Mouse (Mus musculus): ENCODE measurements at regions not wholly inside any gene's neighbourhood (a gene's known extent, or its start where the extent isn't known, plus 50 kb on each side); places are given as distances from the start of the nearest gene placed in this dataset.
A peak's percentile ranks its signal among the peaks of the same experiment; 100 is the strongest.

- Histone ChIP-seq H3K4me1 (ENCODE audit: control insufficient read depth, insufficient read depth, low read length) (no peaks in the 10 kb centered on the region; the same call in 1 of the 2 replicates), H3K27ac (ENCODE audit: control insufficient read depth, insufficient read depth, low read depth, low read length, poor library complexity) (no peak overlapping the region), H3K4me3 (replicated peaks; ENCODE audit: control insufficient read depth, low read depth, low read length) (no peak overlapping the region)
- 76% methylated on average over 3 of the region's 3 CpGs for WGBS
- TF ChIP-seq CTCF (IDR thresholded peaks at IDR 0.05; ENCODE audit: control insufficient read depth, insufficient read depth, low read length) (no peak), POLR2A (IDR thresholded peaks at IDR 0.05; ENCODE audit: borderline replicate concordance, control insufficient read depth, low read depth, low read length) (no peak)
Observed at GRCm38 (mm10) chr1:193672681-193673080, 302.6 kb upstream of the Camk1g start.

DNA sequence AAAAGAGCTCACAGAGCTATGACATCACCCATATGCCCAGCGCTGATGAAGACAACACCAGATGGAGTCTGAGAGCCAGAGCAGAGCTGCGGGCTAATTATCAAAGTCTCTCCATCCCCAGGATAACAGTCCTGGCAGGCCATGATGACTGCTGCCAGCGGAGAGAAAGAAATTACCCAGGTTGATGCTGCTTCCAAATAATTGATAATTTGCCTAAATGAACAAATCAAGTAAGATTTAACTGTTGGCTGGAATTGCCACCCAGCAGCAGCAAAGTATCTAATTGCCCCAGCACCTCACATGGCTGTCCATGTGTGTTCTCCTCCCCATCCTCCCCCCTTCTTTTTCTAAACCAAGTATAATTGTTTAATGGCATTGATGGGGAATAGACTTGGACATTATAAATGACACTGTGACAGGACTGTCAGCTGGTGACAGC, 301.7 kb upstream of the Camk1g start:
- H3K4me1 ChIP-seq (ENCODE audit: control insufficient read depth, insufficient read depth, low read length) = peaks cover 1% of the 10 kb centered on the region; the same call in 1 of the 2 replicates
- 55% methylated on average over 3 of the region's 3 CpGs for WGBS

GRCm38 (mm10) chr1:193671046-193671445, 300.9 kb upstream of the Camk1g start:
- H3K4me3 ChIP-seq (replicated peaks; ENCODE audit: control insufficient read depth, low read depth, low read length) = no peak overlapping the region
- H3K4me1 ChIP-seq (ENCODE audit: control insufficient read depth, insufficient read depth, low read length) = peaks cover 1% of the 10 kb centered on the region; the same call in 1 of the 2 replicates
- 72% methylated on average over 1 of the region's 1 CpGs for WGBS
- no peak overlapping the region for H3K27ac ChIP-seq (ENCODE audit: control insufficient read depth, insufficient read depth, low read depth, low read length, poor library complexity)
- no peak for TF ChIP-seq POLR2A (IDR thresholded peaks at IDR 0.05; ENCODE audit: borderline replicate concordance, control insufficient read depth, low read depth, low read length)
- TF ChIP-seq CTCF (IDR thresholded peaks at IDR 0.05; ENCODE audit: control insufficient read depth, insufficient read depth, low read length) = no peak

More for the DNA sequence above, 301.7 kb upstream of the Camk1g start:
- TF ChIP-seq CTCF (IDR thresholded peaks at IDR 0.05; ENCODE audit: control insufficient read depth, insufficient read depth, low read length) = no peak
- TF ChIP-seq POLR2A (IDR thresholded peaks at IDR 0.05; ENCODE audit: borderline replicate concordance, control insufficient read depth, low read depth, low read length) = no peak
- Histone ChIP-seq H3K27ac (ENCODE audit: control insufficient read depth, insufficient read depth, low read depth, low read length, poor library complexity) (no peak overlapping the region), H3K4me3 (replicated peaks; ENCODE audit: control insufficient read depth, low read depth, low read length) (no peak overlapping the region)

DNA sequence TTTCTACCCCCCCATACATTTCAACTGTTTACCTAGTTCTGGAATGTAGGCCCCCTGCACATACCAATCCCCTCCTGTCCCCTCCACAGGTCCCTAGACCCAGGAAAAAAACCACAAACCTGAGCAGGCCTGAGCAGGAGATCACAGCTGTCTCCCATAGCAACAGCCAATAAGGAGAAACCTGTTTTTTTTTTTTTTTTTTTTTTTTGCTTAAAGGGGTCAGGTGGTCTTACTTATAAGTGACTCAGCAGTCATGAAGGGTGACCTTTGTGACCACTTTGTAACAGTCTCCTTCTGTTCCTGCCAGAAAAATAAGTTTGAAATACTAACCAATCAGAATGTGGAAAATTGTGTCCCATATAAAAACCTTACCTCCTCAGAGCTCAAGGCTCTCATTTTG, 299.9 kb upstream of the Camk1g start:
- no peak overlapping the region for H3K4me3 ChIP-seq (replicated peaks; ENCODE audit: control insufficient read depth, low read depth, low read length)
- TF ChIP-seq POLR2A (IDR thresholded peaks at IDR 0.05; ENCODE audit: borderline replicate concordance, control insufficient read depth, low read depth, low read length) = no peak
- peaks cover 4% of the 10 kb centered on the region for H3K4me1 ChIP-seq (ENCODE audit: control insufficient read depth, insufficient read depth, low read length)
- H3K27ac ChIP-seq (ENCODE audit: control insufficient read depth, insufficient read depth, low read depth, low read length, poor library complexity) = no peak overlapping the region

DNA sequence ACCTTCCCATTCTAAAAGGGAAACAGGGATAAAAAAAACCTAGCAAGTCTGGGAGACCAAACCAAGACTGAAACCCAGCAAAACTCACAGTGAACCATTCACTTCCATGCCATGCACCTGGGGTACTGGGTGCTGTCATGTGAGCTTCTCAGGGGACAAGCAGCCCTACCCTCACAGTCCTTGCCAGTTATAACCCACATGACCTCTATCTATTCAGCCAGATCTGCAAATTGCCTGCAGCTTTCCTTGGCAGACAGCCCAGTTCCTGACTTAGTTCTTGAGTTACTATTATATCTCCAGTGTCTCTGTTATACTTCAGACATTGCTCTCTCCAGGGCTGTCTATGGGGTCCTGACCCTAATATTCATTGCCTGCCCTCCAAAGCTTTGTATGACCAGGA, 298.7 kb upstream of the Camk1g start:
- H3K27ac ChIP-seq (ENCODE audit: control insufficient read depth, insufficient read depth, low read depth, low read length, poor library complexity) = peak overlapping the region; percentile 50; the same call in 1 of the 2 replicates
- H3K4me1 ChIP-seq (ENCODE audit: control insufficient read depth, insufficient read depth, low read length) = peaks cover 6% of the 10 kb centered on the region

DNA sequence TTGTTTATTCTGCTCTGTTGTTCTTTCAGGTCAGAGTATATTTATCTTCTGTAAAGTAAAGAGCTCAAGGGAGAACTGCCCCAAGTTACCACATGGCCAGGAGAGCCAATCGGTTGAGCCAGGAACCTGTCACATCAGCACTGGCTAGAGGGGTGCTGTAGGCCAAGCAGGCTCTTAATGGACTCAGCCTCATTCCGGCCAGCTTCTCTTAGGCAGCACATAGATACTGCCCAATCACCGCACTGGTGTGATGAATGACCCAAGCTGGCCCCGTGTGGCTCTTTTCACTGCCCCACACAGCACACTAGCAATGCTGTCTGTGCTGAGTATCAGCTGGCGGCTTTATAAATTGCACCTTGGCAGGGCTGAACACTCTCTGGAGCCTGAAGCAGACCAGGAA, 295.8 kb upstream of the Camk1g start:
- H3K27ac ChIP-seq (ENCODE audit: control insufficient read depth, insufficient read depth, low read depth, low read length, poor library complexity) = peak overlapping the region; percentile 49; the same call in 1 of the 2 replicates
- no peak for TF ChIP-seq POLR2A (IDR thresholded peaks at IDR 0.05; ENCODE audit: borderline replicate concordance, control insufficient read depth, low read depth, low read length)
- TF ChIP-seq CTCF (IDR thresholded peaks at IDR 0.05; ENCODE audit: control insufficient read depth, insufficient read depth, low read length) = no peak
- 85% methylated on average over 5 of the region's 5 CpGs for WGBS
- H3K4me3 ChIP-seq (replicated peaks; ENCODE audit: control insufficient read depth, low read depth, low read length) = no peak overlapping the region
- H3K4me1 ChIP-seq (ENCODE audit: control insufficient read depth, insufficient read depth, low read length) = peaks cover 6% of the 10 kb centered on the region

More for the DNA sequence above, 298.7 kb upstream of the Camk1g start:
- no peak overlapping the region for H3K4me3 ChIP-seq (replicated peaks; ENCODE audit: control insufficient read depth, low read depth, low read length)
- no peak for TF ChIP-seq CTCF (IDR thresholded peaks at IDR 0.05; ENCODE audit: control insufficient read depth, insufficient read depth, low read length)
- TF ChIP-seq POLR2A (IDR thresholded peaks at IDR 0.05; ENCODE audit: borderline replicate concordance, control insufficient read depth, low read depth, low read length) = no peak

- H3K4me3 ChIP-seq (replicated peaks; ENCODE audit: control insufficient read depth, low read depth, low read length) = no peak overlapping the region
- H3K4me1 ChIP-seq (ENCODE audit: control insufficient read depth, insufficient read depth, low read length) = peaks cover 6% of the 10 kb centered on the region
- WGBS = 64% methylated on average over 2 of the region's 2 CpGs
- TF ChIP-seq CTCF (IDR thresholded peaks at IDR 0.05; ENCODE audit: control insufficient read depth, insufficient read depth, low read length) (no peak), POLR2A (IDR thresholded peaks at IDR 0.05; ENCODE audit: borderline replicate concordance, control insufficient read depth, low read depth, low read length) (no peak)
- H3K27ac ChIP-seq (ENCODE audit: control insufficient read depth, insufficient read depth, low read depth, low read length, poor library complexity) = peak overlapping the region; percentile 51; the same call in 1 of the 2 replicates
Observed at GRCm38 (mm10) chr1:193664569-193664968, 294.5 kb upstream of the Camk1g start.

- TF ChIP-seq POLR2A (IDR thresholded peaks at IDR 0.05; ENCODE audit: borderline replicate concordance, control insufficient read depth, low read depth, low read length) = no peak
- no peak for TF ChIP-seq CTCF (IDR thresholded peaks at IDR 0.05; ENCODE audit: control insufficient read depth, insufficient read depth, low read length)
- Histone ChIP-seq H3K27ac (ENCODE audit: control insufficient read depth, insufficient read depth, low read depth, low read length, poor library complexity) (no peak overlapping the region; the same call in 1 of the 2 replicates), H3K4me1 (ENCODE audit: control insufficient read depth, insufficient read depth, low read length) (peaks cover 6% of the 10 kb centered on the region), H3K4me3 (replicated peaks; ENCODE audit: control insufficient read depth, low read depth, low read length) (no peak overlapping the region)
- 72% methylated on average over 3 of the region's 3 CpGs for whole genome bisulfite sequencing
Observed at GRCm38 (mm10) chr1:193663587-193663986, 293.5 kb upstream of the Camk1g start.
